Mouse (Mus musculus): Measurements from ENCODE around the gene Aurka. TPM values are rescaled to one million over a fixed set of nuclear protein-coding genes. Genes with fewer than 3 reads are reported as not detected.

The Aurka gene
- total RNA-seq, 2 experiments from 2014 or later: 1.3 to 1.8 TPM

- DNase-seq (ENCODE audit: low spot score in 2 of 2): no peak
- intact Hi-C loops (cut with DNase I): loop anchor here (5.0 kb wide), 1 partner anchor 52 kb away; the partner anchor contains the start of gene Rtf2
Observed at GRCm38 (mm10) chr2:172390341-172390740, 20.0 kb upstream of the Aurka start.

- intact Hi-C loops (cut with DNase I): no loop called here
Observed at GRCm38 (mm10) chr2:172384715-172385114, 14.4 kb upstream of the Aurka start.

GRCm38 (mm10) chr2:172381898-172382297 lies 11.6 kb upstream of the Aurka start:
- no peak for DNase-seq (ENCODE audit: low spot score in 2 of 2)
- intact Hi-C loops (cut with DNase I): no loop called here

More at GRCm38 (mm10) chr2:172384715-172385114, 14.4 kb upstream of the Aurka start:
- DNase-seq (ENCODE audit: low spot score in 2 of 2): no peak

GRCm38 (mm10) chr2:172381341-172381740 lies 11.0 kb upstream of the Aurka start:
- DNase-seq (ENCODE audit: low spot score in 2 of 2): no peak
- intact Hi-C loops (cut with DNase I): no loop called here

- intact Hi-C loops (cut with DNase I): no loop called here
- DNase-seq (ENCODE audit: low spot score in 2 of 2): no peak
Observed at GRCm38 (mm10) chr2:172380513-172380912, 10.2 kb upstream of the Aurka start.

- intact Hi-C loops (cut with DNase I): loop anchor here (2.0 kb wide), 1 partner anchor 62 kb away; the partner anchor contains the start of gene Rtf2
- DNase-seq (ENCODE audit: low spot score in 2 of 2): peak; percentile 39 to 50
Observed at GRCm38 (mm10) chr2:172378332-172378731, 8.0 kb upstream of the Aurka start.

GRCm38 (mm10) chr2:172376999-172377515 lies 6.7 kb upstream of the Aurka start:
- intact Hi-C loops (cut with DNase I): no loop called here
- no peak for DNase-seq (ENCODE audit: low spot score in 2 of 2)

GRCm38 (mm10) chr2:172376551-172376950 lies 6.2 kb upstream of the Aurka start:
- no peak for DNase-seq (ENCODE audit: low spot score in 2 of 2)
- intact Hi-C loops (cut with DNase I): no loop called here

- no peak for DNase-seq (ENCODE audit: low spot score in 2 of 2)
- intact Hi-C loops (cut with DNase I): loop anchor here (2.0 kb wide), 1 partner anchor 26 kb away; the partner anchor contains the start of gene Fam210b
Observed at GRCm38 (mm10) chr2:172371258-172371657, 923 bp upstream of the Aurka start.

- DNase-seq (ENCODE audit: low spot score in 2 of 2): no peak
- intact Hi-C loops (cut with DNase I): no loop called here
Observed at GRCm38 (mm10) chr2:172363176-172363575, 7.2 kb downstream of the Aurka start.

- no peak for DNase-seq (ENCODE audit: low spot score in 2 of 2)
- intact Hi-C loops (cut with DNase I): no loop called here
Observed at GRCm38 (mm10) chr2:172355833-172356232, 14.5 kb downstream of the Aurka start.

- intact Hi-C loops (cut with DNase I): no loop called here
- no peak for DNase-seq (ENCODE audit: low spot score in 2 of 2)
Observed at GRCm38 (mm10) chr2:172354761-172355160, 15.6 kb downstream of the Aurka start.

- intact Hi-C loops (cut with DNase I): no loop called here
Observed at GRCm38 (mm10) chr2:172353218-172353617, 17.1 kb downstream of the Aurka start.

GRCm38 (mm10) chr2:172350773-172351172 lies 19.6 kb downstream of the Aurka start:
- intact Hi-C loops (cut with DNase I): no loop called here
- DNase-seq (ENCODE audit: low spot score in 2 of 2): no peak

More at GRCm38 (mm10) chr2:172353218-172353617, 17.1 kb downstream of the Aurka start:
- no peak for DNase-seq (ENCODE audit: low spot score in 2 of 2)

GRCm38 (mm10) chr2:172349776-172350175 lies 20.6 kb downstream of the Aurka start:
- intact Hi-C loops (cut with DNase I): no loop called here
- no peak for DNase-seq (ENCODE audit: low spot score in 2 of 2)

GRCm38 (mm10) chr2:172348297-172348950 lies 21.9 kb downstream of the Aurka start:
- intact Hi-C loops (cut with DNase I): no loop called here
- no peak for DNase-seq (ENCODE audit: low spot score in 2 of 2)

GRCm38 (mm10) chr2:172346933-172347611 lies 23.3 kb downstream of the Aurka start:
- intact Hi-C loops (cut with DNase I): no loop called here
- DNase-seq (ENCODE audit: low spot score in 2 of 2): no peak

GRCm38 (mm10) chr2:172346034-172346929 lies 24.1 kb downstream of the Aurka start:
- peak; percentile 12 to 43 for DNase-seq (ENCODE audit: low spot score in 2 of 2)
- intact Hi-C loops (cut with DNase I): no loop called here

- intact Hi-C loops (cut with DNase I): loop anchor here (2.0 kb wide), 1 partner anchor 26 kb away; the partner anchor contains the start of genes Aurka and Cstf1
- peak; percentile 92 to 97 for DNase-seq (ENCODE audit: low spot score in 2 of 2)
Observed at GRCm38 (mm10) chr2:172345258-172345738, 25.0 kb downstream of the Aurka start, which contains the start of gene Fam210b. Gene Fam210b, plus strand, starts transcription at chr2:172345565.
